Mouse (Mus musculus): Measurements from ENCODE around the gene Ghitm. TPM values are rescaled to one million over a fixed set of nuclear protein-coding genes. Genes with fewer than 3 reads are reported as not detected.

The Ghitm gene
- polyA plus RNA-seq, 1 experiment from 2014 or later = 201 TPM

- ATAC-seq (ENCODE audit: low FRiP score, low read depth) = no peak; the same call in none of the 2 replicates
- peak overlapping the region; percentile 67 for H3K4me3 ChIP-seq
- H3K9me3 ChIP-seq = no peaks in the 10 kb centered on the region
- H3K4me1 ChIP-seq = peaks cover 6% of the 10 kb centered on the region
- no peaks in the 10 kb centered on the region for H3K27me3 ChIP-seq (replicated peaks)
- H3K9ac ChIP-seq = peak overlapping the region; percentile 77
- H3K4me2 ChIP-seq (replicated peaks) = peak overlapping the region; percentile 65
- H3K36me3 ChIP-seq = peaks cover 19% of the 10 kb centered on the region
- peak overlapping the region; percentile 8; the same call in 1 of the 2 replicates for H3K27ac ChIP-seq
- WGBS = 3% methylated on average over 40 of the region's 40 CpGs
Observed at GRCm38 (mm10) chr14:37134304-37135126, 557 bp downstream of the Ghitm start.

GRCm38 (mm10) chr14:37127652-37128051, 7.4 kb downstream of the Ghitm start:
- H3K4me2 ChIP-seq (replicated peaks) = no peak overlapping the region
- H3K9ac ChIP-seq = no peak overlapping the region
- H3K4me1 ChIP-seq = no peaks in the 10 kb centered on the region
- H3K27ac ChIP-seq = no peak overlapping the region
- no peak overlapping the region for H3K4me3 ChIP-seq
- no peaks in the 10 kb centered on the region for H3K27me3 ChIP-seq (replicated peaks)
- 51% methylated on average over 4 of the region's 4 CpGs for WGBS
- peaks cover 64% of the 10 kb centered on the region for H3K36me3 ChIP-seq
- H3K9me3 ChIP-seq = no peaks in the 10 kb centered on the region
- ATAC-seq (ENCODE audit: low FRiP score, low read depth) = no peak

- peaks cover 24% of the 10 kb centered on the region for H3K36me3 ChIP-seq
- no peaks in the 10 kb centered on the region for H3K4me1 ChIP-seq
- no peaks in the 10 kb centered on the region for H3K9me3 ChIP-seq
- H3K27me3 ChIP-seq (replicated peaks) = no peaks in the 10 kb centered on the region
- H3K4me3 ChIP-seq = no peak overlapping the region
- H3K9ac ChIP-seq = no peak overlapping the region
- no peak overlapping the region for H3K27ac ChIP-seq
- ATAC-seq (ENCODE audit: low FRiP score, low read depth) = no peak
- no peak overlapping the region for H3K4me2 ChIP-seq (replicated peaks)
- WGBS = 95% methylated on average over 4 of the region's 4 CpGs
Observed at GRCm38 (mm10) chr14:37119233-37119632, 15.8 kb downstream of the Ghitm start.

- 74% methylated on average over 3 of the region's 3 CpGs for WGBS
- no peaks in the 10 kb centered on the region for H3K4me1 ChIP-seq
- no peak within 1 kb of the TSS for H3K4me3 ChIP-seq
- no peak within 1 kb of the TSS for H3K27ac ChIP-seq
- no peak within 1 kb of the TSS for H3K4me2 ChIP-seq (replicated peaks)
- no peak within 1 kb of the TSS for H3K9ac ChIP-seq
- H3K36me3 ChIP-seq = no peaks in the 10 kb centered on the region
- no peaks in the 10 kb centered on the region for H3K27me3 ChIP-seq (replicated peaks)
- H3K9me3 ChIP-seq = no peaks in the 10 kb centered on the region
- ATAC-seq (ENCODE audit: low FRiP score, low read depth) = no peak
Observed at GRCm38 (mm10) chr14:37113922-37114321, 21.1 kb downstream of the Ghitm start, which contains the start of gene 2610528A11Rik. Gene 2610528A11Rik, minus strand, starts transcription at chr14:37114022.

GRCm38 (mm10) chr14:37112931-37113330, 22.1 kb downstream of the Ghitm start:
- no peaks in the 10 kb centered on the region for H3K27me3 ChIP-seq (replicated peaks)
- H3K4me3 ChIP-seq = no peak overlapping the region
- ATAC-seq (ENCODE audit: low FRiP score, low read depth) = no peak
- H3K4me1 ChIP-seq = no peaks in the 10 kb centered on the region
- 90% methylated on average over 7 of the region's 7 CpGs for WGBS
- H3K9ac ChIP-seq = no peak overlapping the region
- no peaks in the 10 kb centered on the region for H3K36me3 ChIP-seq
- H3K4me2 ChIP-seq (replicated peaks) = no peak overlapping the region
- H3K9me3 ChIP-seq = no peaks in the 10 kb centered on the region
- no peak overlapping the region for H3K27ac ChIP-seq

- no peak for ATAC-seq (ENCODE audit: low FRiP score, low read depth)
- H3K27ac ChIP-seq = no peak overlapping the region
- no peak overlapping the region for H3K9ac ChIP-seq
- no peaks in the 10 kb centered on the region for H3K36me3 ChIP-seq
- H3K9me3 ChIP-seq = no peaks in the 10 kb centered on the region
- H3K4me2 ChIP-seq (replicated peaks) = no peak overlapping the region
- H3K4me3 ChIP-seq = no peak overlapping the region
- H3K27me3 ChIP-seq (replicated peaks) = no peaks in the 10 kb centered on the region
- no peaks in the 10 kb centered on the region for H3K4me1 ChIP-seq
Observed at GRCm38 (mm10) chr14:37111371-37111770, 23.7 kb downstream of the Ghitm start.

- H3K4me1 ChIP-seq = no peaks in the 10 kb centered on the region
- H3K4me3 ChIP-seq = no peak overlapping the region
- no peaks in the 10 kb centered on the region for H3K36me3 ChIP-seq
- no peaks in the 10 kb centered on the region for H3K27me3 ChIP-seq (replicated peaks)
- no peak overlapping the region for H3K27ac ChIP-seq
- no peak overlapping the region for H3K9ac ChIP-seq
- ATAC-seq (ENCODE audit: low FRiP score, low read depth) = no peak
- H3K9me3 ChIP-seq = no peaks in the 10 kb centered on the region
- no peak overlapping the region for H3K4me2 ChIP-seq (replicated peaks)
- WGBS = 76% methylated on average over 2 of the region's 2 CpGs
Observed at GRCm38 (mm10) chr14:37110456-37110855, 24.6 kb downstream of the Ghitm start.

- WGBS = 23% methylated on average over 9 of the region's 9 CpGs
- Histone ChIP-seq H3K9ac (no peak overlapping the region), H3K27me3 (replicated peaks) (no peaks in the 10 kb centered on the region), H3K36me3 (no peaks in the 10 kb centered on the region), H3K4me2 (replicated peaks) (no peak overlapping the region), H3K4me1 (no peaks in the 10 kb centered on the region), H3K4me3 (no peak overlapping the region), H3K9me3 (no peaks in the 10 kb centered on the region), H3K27ac (no peak overlapping the region)
- ATAC-seq (ENCODE audit: low FRiP score, low read depth) = no peak
Observed at GRCm38 (mm10) chr14:37109975-37110374, 25.1 kb downstream of the Ghitm start.

- no peak for ATAC-seq (ENCODE audit: low FRiP score, low read depth)
- WGBS = 74% methylated on average over 8 of the region's 8 CpGs
- Histone ChIP-seq H3K4me3 (no peak overlapping the region), H3K4me1 (no peaks in the 10 kb centered on the region), H3K4me2 (replicated peaks) (no peak overlapping the region), H3K27me3 (replicated peaks) (no peaks in the 10 kb centered on the region), H3K9ac (no peak overlapping the region), H3K36me3 (no peaks in the 10 kb centered on the region), H3K9me3 (no peaks in the 10 kb centered on the region), H3K27ac (no peak overlapping the region)
Observed at GRCm38 (mm10) chr14:37109460-37109859, 25.6 kb downstream of the Ghitm start.

- 50% methylated on average over 7 of the region's 7 CpGs for WGBS
Observed at GRCm38 (mm10) chr14:37105846-37106245, 29.2 kb downstream of the Ghitm start.

GRCm38 (mm10) chr14:37104747-37105146, 30.3 kb downstream of the Ghitm start:
- ATAC-seq (ENCODE audit: low FRiP score, low read depth) = no peak
- Histone ChIP-seq H3K4me1 (no peaks in the 10 kb centered on the region), H3K9me3 (no peaks in the 10 kb centered on the region), H3K27me3 (replicated peaks) (no peaks in the 10 kb centered on the region), H3K4me3 (no peak overlapping the region), H3K9ac (no peak overlapping the region), H3K27ac (no peak overlapping the region), H3K4me2 (replicated peaks) (no peak overlapping the region), H3K36me3 (no peaks in the 10 kb centered on the region)
- 66% methylated on average over 5 of the region's 5 CpGs for WGBS

More at GRCm38 (mm10) chr14:37105846-37106245, 29.2 kb downstream of the Ghitm start:
- Histone ChIP-seq H3K9ac (no peak overlapping the region), H3K4me2 (replicated peaks) (no peak overlapping the region), H3K36me3 (no peaks in the 10 kb centered on the region), H3K4me1 (no peaks in the 10 kb centered on the region), H3K27me3 (replicated peaks) (no peaks in the 10 kb centered on the region), H3K4me3 (no peak overlapping the region), H3K9me3 (no peaks in the 10 kb centered on the region), H3K27ac (no peak overlapping the region)
- ATAC-seq (ENCODE audit: low FRiP score, low read depth) = peak; percentile 31; the same call in 1 of the 2 replicates

- Histone ChIP-seq H3K9me3 (no peaks in the 10 kb centered on the region), H3K4me1 (peaks cover 7% of the 10 kb centered on the region), H3K9ac (no peak overlapping the region), H3K27me3 (replicated peaks) (peaks cover 4% of the 10 kb centered on the region; the same call in 1 of the 2 replicates), H3K27ac (no peak overlapping the region), H3K4me3 (no peak overlapping the region), H3K36me3 (no peaks in the 10 kb centered on the region), H3K4me2 (replicated peaks) (no peak overlapping the region)
- no peak for ATAC-seq (ENCODE audit: low FRiP score, low read depth)
- WGBS = 80% methylated on average over 3 of the region's 3 CpGs
Observed at GRCm38 (mm10) chr14:37102484-37102883, 32.6 kb downstream of the Ghitm start.

GRCm38 (mm10) chr14:37101531-37101930, 33.5 kb downstream of the Ghitm start:
- Histone ChIP-seq H3K9ac (no peak overlapping the region), H3K4me2 (replicated peaks) (no peak overlapping the region), H3K4me3 (no peak overlapping the region), H3K4me1 (peaks cover 7% of the 10 kb centered on the region), H3K36me3 (no peaks in the 10 kb centered on the region), H3K9me3 (no peaks in the 10 kb centered on the region), H3K27me3 (replicated peaks) (peaks cover 10% of the 10 kb centered on the region; the same call in 1 of the 2 replicates), H3K27ac (no peak overlapping the region)
- ATAC-seq (ENCODE audit: low FRiP score, low read depth) = no peak
- WGBS = 84% methylated on average over 5 of the region's 5 CpGs
